Mouse (Mus musculus): ENCODE results near the gene Lrrc36. TPM values are rescaled to one million over a fixed set of nuclear protein-coding genes. Genes with fewer than 3 reads are reported as not detected.

Lrrc36 gene
- total and polyA plus RNA-seq, 2 experiments from 2014 or later: 0.93 to 0.99 TPM

DNA sequence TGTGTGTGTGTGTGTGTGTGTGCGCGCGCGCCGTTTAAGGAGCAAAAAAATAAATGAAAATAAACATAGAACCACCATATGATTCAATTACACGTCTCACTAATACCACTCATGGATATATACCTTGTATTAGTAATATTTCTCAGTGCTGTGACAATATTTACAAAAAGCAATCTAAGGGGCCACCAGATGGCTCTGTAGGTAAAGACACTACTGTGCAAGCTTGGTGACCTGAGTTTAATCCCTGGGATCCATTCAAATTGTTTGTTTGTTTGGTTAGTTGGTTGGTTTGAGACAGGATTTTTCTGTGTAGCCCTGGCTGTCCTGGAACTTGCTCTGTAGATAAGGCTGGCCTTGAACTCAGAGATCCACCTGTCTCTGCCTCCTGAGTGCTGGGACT, 3.4 kb upstream of the Lrrc36 start:
- H3K4me2 ChIP-seq (ENCODE audit: low read depth, low read length, poor library complexity, severe bottlenecking): no peak overlapping the region
- H3K36me3 ChIP-seq (ENCODE audit: insufficient read depth, low read length): no peaks in the 10 kb centered on the region
- DNase-seq (ENCODE audit: low spot score): no peak
- no peak overlapping the region for H3K4me3 ChIP-seq (ENCODE audit: low read depth, low read length)
- no peaks in the 10 kb centered on the region for H3K27me3 ChIP-seq (ENCODE audit: insufficient read depth, low read length)
- ATAC-seq (ENCODE audit: low FRiP score): no peak
- peaks cover 4% of the 10 kb centered on the region; the same call in 1 of the 2 replicates for H3K4me1 ChIP-seq (ENCODE audit: insufficient read depth, low read length)
- H3K27ac ChIP-seq (ENCODE audit: low read depth, low read length): no peak overlapping the region
- H3K9ac ChIP-seq (replicated peaks; ENCODE audit: low read length, poor library complexity, severe bottlenecking): no peak overlapping the region
- TF ChIP-seq CTCF (IDR thresholded peaks at IDR 0.05): peak; percentile 54
- no peaks in the 10 kb centered on the region for H3K9me3 ChIP-seq (ENCODE audit: low read length)
- WGBS: 94% methylated on average over 6 of the region's 6 CpGs

DNA sequence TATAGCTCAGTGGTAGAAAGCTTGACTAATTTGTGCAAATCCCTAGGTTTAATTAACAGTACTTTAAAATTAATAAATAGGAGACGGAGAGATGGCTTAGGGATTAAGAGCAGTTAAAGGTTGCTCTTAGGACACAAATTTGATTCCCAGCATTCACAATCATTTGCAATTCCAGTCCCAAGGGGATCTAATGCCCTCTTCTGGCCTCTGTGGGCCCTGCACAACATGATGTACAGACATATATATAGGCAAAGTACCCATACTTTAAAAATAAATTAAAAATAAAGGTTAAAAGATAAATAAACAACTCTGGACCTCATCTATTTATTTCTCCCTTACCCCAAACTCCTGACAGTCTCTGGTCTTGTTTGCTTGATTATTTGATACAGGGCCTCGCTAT, 5.6 kb downstream of the Lrrc36 start:
- Histone ChIP-seq H3K27ac (ENCODE audit: low read depth, low read length) (no peak overlapping the region), H3K4me3 (ENCODE audit: low read depth, low read length) (no peak overlapping the region), H3K27me3 (ENCODE audit: insufficient read depth, low read length) (no peaks in the 10 kb centered on the region), H3K36me3 (ENCODE audit: insufficient read depth, low read length) (no peaks in the 10 kb centered on the region), H3K9me3 (ENCODE audit: low read length) (no peaks in the 10 kb centered on the region), H3K4me1 (ENCODE audit: insufficient read depth, low read length) (no peaks in the 10 kb centered on the region), H3K4me2 (ENCODE audit: low read depth, low read length, poor library complexity, severe bottlenecking) (no peak overlapping the region), H3K9ac (replicated peaks; ENCODE audit: low read length, poor library complexity, severe bottlenecking) (no peak overlapping the region)
- ATAC-seq (ENCODE audit: low FRiP score) (no peak), DNase-seq (ENCODE audit: low spot score) (no peak)
- 0 out of 2 replicates have a peak, but pooled peaks have one; percentile 14 for TF ChIP-seq CTCF (IDR thresholded peaks at IDR 0.05)
- 74% methylated on average over 2 of the region's 2 CpGs for WGBS

DNA sequence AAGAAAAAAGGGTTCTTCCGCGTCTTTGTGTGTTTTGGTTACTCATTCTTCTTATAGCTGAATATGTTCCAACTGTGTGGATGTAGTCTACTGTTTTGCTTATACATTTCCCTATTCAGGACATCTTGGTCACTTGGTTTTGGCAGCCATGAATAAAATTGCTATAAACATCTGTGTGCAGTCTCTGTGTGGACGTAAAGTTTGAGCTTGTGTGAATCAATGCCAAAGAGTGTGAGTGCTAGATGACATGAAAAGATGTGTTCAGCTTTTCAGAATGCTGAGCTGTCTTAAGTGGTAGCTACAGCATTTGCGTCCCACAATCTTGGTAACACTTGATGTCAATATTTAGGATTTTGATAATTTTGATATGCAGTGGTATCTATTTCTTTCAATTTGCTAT, 6.4 kb downstream of the Lrrc36 start:
- TF ChIP-seq CTCF (IDR thresholded peaks at IDR 0.05): no peak
- Histone ChIP-seq H3K4me1 (ENCODE audit: insufficient read depth, low read length) (no peaks in the 10 kb centered on the region), H3K9ac (replicated peaks; ENCODE audit: low read length, poor library complexity, severe bottlenecking) (no peak overlapping the region), H3K4me2 (ENCODE audit: low read depth, low read length, poor library complexity, severe bottlenecking) (no peak overlapping the region), H3K9me3 (ENCODE audit: low read length) (no peaks in the 10 kb centered on the region), H3K27ac (ENCODE audit: low read depth, low read length) (no peak overlapping the region), H3K27me3 (ENCODE audit: insufficient read depth, low read length) (no peaks in the 10 kb centered on the region), H3K4me3 (ENCODE audit: low read depth, low read length) (no peak overlapping the region), H3K36me3 (ENCODE audit: insufficient read depth, low read length) (no peaks in the 10 kb centered on the region)
- WGBS: 90% methylated on average over 4 of the region's 4 CpGs
- ATAC-seq (ENCODE audit: low FRiP score) (no peak), DNase-seq (ENCODE audit: low spot score) (no peak)

DNA sequence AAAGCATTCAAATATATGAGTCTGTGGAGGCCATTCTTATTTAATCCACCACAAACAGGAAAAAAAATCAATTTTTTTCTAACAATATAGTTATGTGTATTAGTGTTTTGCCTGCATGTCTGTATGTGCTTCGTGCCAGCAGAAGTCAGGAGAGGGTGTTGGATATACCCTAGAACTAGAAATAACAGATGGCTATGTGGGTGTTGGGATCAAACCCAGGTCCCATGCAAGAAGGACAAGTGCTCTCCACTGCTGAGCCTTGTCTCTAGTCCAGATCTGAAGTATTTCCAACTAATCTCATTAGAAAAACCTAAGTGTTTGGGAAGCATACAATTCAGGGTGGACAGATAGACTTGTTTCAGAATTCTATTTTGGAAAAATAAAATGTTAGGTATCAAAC, 8.6 kb downstream of the Lrrc36 start:
- no peaks in the 10 kb centered on the region for H3K9me3 ChIP-seq (ENCODE audit: low read length)
- no peaks in the 10 kb centered on the region for H3K36me3 ChIP-seq (ENCODE audit: insufficient read depth, low read length)
- no peak for TF ChIP-seq CTCF (IDR thresholded peaks at IDR 0.05)
- H3K9ac ChIP-seq (replicated peaks; ENCODE audit: low read length, poor library complexity, severe bottlenecking): no peak overlapping the region
- H3K4me2 ChIP-seq (ENCODE audit: low read depth, low read length, poor library complexity, severe bottlenecking): no peak overlapping the region
- no peaks in the 10 kb centered on the region for H3K4me1 ChIP-seq (ENCODE audit: insufficient read depth, low read length)
- H3K27ac ChIP-seq (ENCODE audit: low read depth, low read length): no peak overlapping the region
- 77% methylated on average over 1 of the region's 1 CpGs for WGBS
- DNase-seq (ENCODE audit: low spot score) (no peak), ATAC-seq (ENCODE audit: low FRiP score) (no peak)
- H3K4me3 ChIP-seq (ENCODE audit: low read depth, low read length): no peak overlapping the region
- no peaks in the 10 kb centered on the region for H3K27me3 ChIP-seq (ENCODE audit: insufficient read depth, low read length)

DNA sequence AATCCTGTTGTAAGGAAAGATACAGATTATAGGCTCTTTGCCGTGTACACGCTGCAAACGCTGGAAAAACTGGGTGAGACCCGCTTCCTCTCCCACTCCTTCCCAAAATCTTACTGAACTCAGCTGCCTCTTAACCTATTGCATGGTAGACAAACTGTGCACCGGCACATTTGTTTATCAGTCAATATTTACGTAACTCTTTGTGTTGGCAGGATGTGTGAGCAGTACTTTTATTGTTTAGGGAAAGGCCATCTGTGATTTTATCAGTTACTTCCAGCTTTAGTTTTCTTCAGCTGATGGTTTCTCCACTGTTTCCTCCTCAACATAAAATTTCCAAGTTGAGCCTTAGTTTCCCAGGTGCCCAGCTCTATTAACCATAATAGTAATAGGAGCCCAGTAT, 13.5 kb downstream of the Lrrc36 start:
- Histone ChIP-seq H3K4me2 (ENCODE audit: low read depth, low read length, poor library complexity, severe bottlenecking) (no peak overlapping the region), H3K4me3 (ENCODE audit: low read depth, low read length) (no peak overlapping the region), H3K9me3 (ENCODE audit: low read length) (no peaks in the 10 kb centered on the region), H3K27me3 (ENCODE audit: insufficient read depth, low read length) (no peaks in the 10 kb centered on the region), H3K36me3 (ENCODE audit: insufficient read depth, low read length) (no peaks in the 10 kb centered on the region), H3K9ac (replicated peaks; ENCODE audit: low read length, poor library complexity, severe bottlenecking) (no peak overlapping the region), H3K4me1 (ENCODE audit: insufficient read depth, low read length) (no peaks in the 10 kb centered on the region), H3K27ac (ENCODE audit: low read depth, low read length) (no peak overlapping the region)
- ATAC-seq (ENCODE audit: low FRiP score): no peak
- no peak for DNase-seq (ENCODE audit: low spot score)
- no peak for TF ChIP-seq CTCF (IDR thresholded peaks at IDR 0.05)
- WGBS: 82% methylated on average over 6 of the region's 6 CpGs

DNA sequence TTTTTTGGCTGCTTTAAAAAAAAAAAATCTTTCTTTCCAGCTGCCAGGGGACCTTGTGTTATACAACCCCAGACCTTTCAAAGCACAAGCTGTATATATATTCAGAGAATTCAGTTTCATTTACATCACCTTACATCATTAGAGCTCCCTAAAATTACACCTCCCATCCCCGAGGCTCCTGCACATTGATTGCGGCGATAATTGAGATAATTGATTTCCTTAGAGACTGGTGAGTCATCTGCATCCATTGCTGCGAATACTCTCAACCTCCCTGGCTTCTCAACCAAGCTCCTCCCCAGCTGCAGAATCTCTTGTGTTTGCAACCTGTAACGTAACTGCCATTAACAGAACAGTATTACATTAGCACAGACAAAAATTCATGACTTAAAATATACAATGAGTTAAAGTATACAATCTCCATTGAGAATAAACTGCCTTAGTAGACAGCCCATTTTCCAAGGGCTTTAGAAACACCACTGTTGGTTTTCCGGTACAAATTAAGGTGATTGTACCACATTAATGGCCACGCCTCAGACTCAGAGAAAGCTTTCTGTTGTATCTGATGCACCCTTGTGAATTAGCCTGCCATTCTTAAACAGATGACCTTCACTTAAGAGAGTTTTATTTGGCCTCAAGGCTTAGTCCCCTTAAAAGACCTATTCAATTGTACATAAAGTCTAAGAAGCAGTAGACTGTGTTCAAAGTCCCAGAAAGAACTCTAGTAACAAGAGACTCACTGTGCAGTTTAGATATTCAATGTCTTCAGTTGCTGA, 18.6 kb downstream of the Lrrc36 start:
- ATAC-seq (ENCODE audit: low FRiP score) (no peak), DNase-seq (ENCODE audit: low spot score) (no peak)
- no peak overlapping the region for H3K27ac ChIP-seq (ENCODE audit: low read depth, low read length)
- no peak overlapping the region for H3K9ac ChIP-seq (replicated peaks; ENCODE audit: low read length, poor library complexity, severe bottlenecking)
- no peaks in the 10 kb centered on the region for H3K27me3 ChIP-seq (ENCODE audit: insufficient read depth, low read length)
- no peak overlapping the region for H3K4me2 ChIP-seq (ENCODE audit: low read depth, low read length, poor library complexity, severe bottlenecking)
- H3K36me3 ChIP-seq (ENCODE audit: insufficient read depth, low read length): no peaks in the 10 kb centered on the region
- peaks cover 7% of the 10 kb centered on the region; the same call in 1 of the 2 replicates for H3K4me1 ChIP-seq (ENCODE audit: insufficient read depth, low read length)
- no peak for TF ChIP-seq CTCF (IDR thresholded peaks at IDR 0.05)
- H3K9me3 ChIP-seq (ENCODE audit: low read length): no peaks in the 10 kb centered on the region
- 63% methylated on average over 7 of the region's 7 CpGs for WGBS
- no peak overlapping the region for H3K4me3 ChIP-seq (ENCODE audit: low read depth, low read length)

All from midbrain, postnatal 0 days (tissue).